Mouse (Mus musculus) midbrain, embryonic 11.5 days (tissue): ENCODE results near the gene Vac14. TPM values are rescaled to one million over a fixed set of nuclear protein-coding genes. Genes with fewer than 3 reads are reported as not detected.

ENCODE experiments used
- ATAC-seq: fragments of 200-750 bp; cut with Nextera tagmentation; 2 replicates; pipeline ENCODE4 v1.8.0; 2017; ENCODE audit warnings: moderate TSS enrichment, moderate library complexity; ENCODE audit not compliant: low FRiP score
- DNase-seq: peaks from one replicate; pipeline ENCODE4 v3.0.0; 2015; ENCODE audit warnings: low spot score; ENCODE audit errors: missing footprints
- H3K27ac ChIP-seq: fragments of 300-500 bp; sonication (generic); 2 replicates; pipeline ENCODE4 v1.5.1; 2014; ENCODE audit warnings: low read depth, low read length
- H3K27me3 ChIP-seq: fragments of 300-500 bp; sonication (generic); 2 replicates; pipeline ENCODE4 v1.6.1; 2014; ENCODE audit warnings: mild to moderate bottlenecking, low read length, moderate library complexity, mixed read lengths; ENCODE audit not compliant: control insufficient read depth, insufficient read depth
- H3K36me3 ChIP-seq: fragments of 300-500 bp; sonication (generic); 2 replicates; pipeline ENCODE4 v1.6.1; 2014; ENCODE audit warnings: mild to moderate bottlenecking, low read length, moderate library complexity, mixed read lengths; ENCODE audit not compliant: control insufficient read depth, insufficient read depth
- H3K4me1 ChIP-seq: fragments of 300-500 bp; sonication (generic); 2 replicates; pipeline ENCODE4 v1.6.1; 2014; ENCODE audit warnings: low read length; ENCODE audit not compliant: control insufficient read depth, insufficient read depth
- H3K4me2 ChIP-seq: fragments of 300-500 bp; sonication (generic); 2 replicates; pipeline ENCODE4 v1.6.1; 2014; ENCODE audit warnings: mild to moderate bottlenecking, moderate library complexity
- H3K4me3 ChIP-seq: fragments of 300-500 bp; sonication (generic); 2 replicates; pipeline ENCODE4 v1.5.1; 2014; ENCODE audit warnings: low read depth, low read length
- H3K9ac ChIP-seq: fragments of 300-500 bp; sonication (generic); 2 replicates; pipeline ENCODE4 v1.6.1; 2014; ENCODE audit warnings: low read length
- H3K9me3 ChIP-seq: fragments of 300-500 bp; sonication (generic); 2 replicates; pipeline ENCODE4 v1.6.1; 2016; ENCODE audit warnings: low read length; ENCODE audit not compliant: control insufficient read depth
- WGBS: fragments of 180-500 bp; shearing (Covaris S2); extraction: QIAGEN DNeasy Blood & Tissue Kit; methylation state at CpG from one replicate; pipeline ENCODE4 v1.1.7; 2014; 5-methylcytosine and 5-hydroxymethylcytosine counted together
- polyA plus RNA-seq: library from polyadenylated mRNA; unstranded; fragments of >200 nt; fragmentation: Nextera tagmentation; extraction: Ambion mirVana; gene quantifications from 2 replicates; pipeline ENCODE4 v1.2.1, GENCODE M21; 2014

Gene Vac14
- polyA plus RNA-seq, 1 experiment from 2014 or later: 33.8 TPM

DNA sequence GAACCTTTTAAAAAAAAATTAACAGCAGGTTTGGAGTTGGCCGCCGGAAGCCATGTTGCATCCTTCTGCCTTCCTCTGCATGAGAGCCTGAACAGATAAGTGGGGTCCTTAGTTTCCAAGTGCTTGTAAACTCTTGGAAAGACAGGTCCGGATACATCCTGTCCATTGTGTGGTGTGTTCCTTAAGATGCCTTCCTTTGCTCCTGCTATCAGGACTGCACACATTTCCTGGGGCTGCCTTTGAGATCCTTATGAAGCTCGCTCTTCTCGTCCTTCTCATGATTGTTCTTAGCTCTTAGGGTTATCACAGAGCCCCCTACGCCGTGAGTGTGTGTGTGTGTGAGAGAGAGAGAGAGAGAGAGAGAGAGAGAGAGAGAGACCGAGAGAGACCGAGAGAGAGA is 71.6 kb downstream of the Vac14 start:
- WGBS: 87% methylated on average over 9 of the region's 9 CpGs
- no peaks in the 10 kb centered on the region for H3K36me3 ChIP-seq

GRCm38 (mm10) chr8:110694226-110694625 is 75.8 kb downstream of the Vac14 start:
- DNase-seq (no peak), ATAC-seq (no peak)
- 70% methylated on average over 5 of the region's 5 CpGs for WGBS
- Histone ChIP-seq H3K9ac (no peak overlapping the region), H3K27ac (no peak overlapping the region), H3K4me1 (no peaks in the 10 kb centered on the region), H3K4me3 (no peak overlapping the region), H3K9me3 (no peaks in the 10 kb centered on the region), H3K27me3 (no peaks in the 10 kb centered on the region), H3K4me2 (no peak overlapping the region), H3K36me3 (no peaks in the 10 kb centered on the region)

More for the DNA sequence above, 71.6 kb downstream of the Vac14 start:
- no peaks in the 10 kb centered on the region for H3K27me3 ChIP-seq
- DNase-seq (no peak), ATAC-seq (no peak)
- H3K4me3 ChIP-seq: no peak overlapping the region
- H3K27ac ChIP-seq: no peak overlapping the region
- H3K4me2 ChIP-seq: no peak overlapping the region
- no peak overlapping the region for H3K9ac ChIP-seq
- H3K4me1 ChIP-seq: no peaks in the 10 kb centered on the region
- no peaks in the 10 kb centered on the region for H3K9me3 ChIP-seq

- no peaks in the 10 kb centered on the region for H3K36me3 ChIP-seq
- no peak overlapping the region for H3K4me2 ChIP-seq
- DNase-seq (no peak), ATAC-seq (no peak)
- H3K27ac ChIP-seq: no peak overlapping the region
- H3K4me3 ChIP-seq: no peak overlapping the region
- no peaks in the 10 kb centered on the region for H3K27me3 ChIP-seq
- WGBS: 96% methylated on average over 4 of the region's 4 CpGs
- H3K9ac ChIP-seq: no peak overlapping the region
- H3K9me3 ChIP-seq: no peaks in the 10 kb centered on the region
- no peaks in the 10 kb centered on the region for H3K4me1 ChIP-seq
Measured at GRCm38 (mm10) chr8:110694826-110695225, 76.4 kb downstream of the Vac14 start.

GRCm38 (mm10) chr8:110695431-110695830 is 77.0 kb downstream of the Vac14 start:
- H3K9me3 ChIP-seq: no peaks in the 10 kb centered on the region
- H3K27me3 ChIP-seq: no peaks in the 10 kb centered on the region
- H3K4me2 ChIP-seq: no peak overlapping the region
- no peak overlapping the region for H3K9ac ChIP-seq
- 91% methylated on average over 5 of the region's 5 CpGs for WGBS
- no peaks in the 10 kb centered on the region for H3K4me1 ChIP-seq
- no peak for ATAC-seq
- H3K27ac ChIP-seq: no peak overlapping the region
- no peak for DNase-seq
- no peaks in the 10 kb centered on the region for H3K36me3 ChIP-seq
- no peak overlapping the region for H3K4me3 ChIP-seq

DNA sequence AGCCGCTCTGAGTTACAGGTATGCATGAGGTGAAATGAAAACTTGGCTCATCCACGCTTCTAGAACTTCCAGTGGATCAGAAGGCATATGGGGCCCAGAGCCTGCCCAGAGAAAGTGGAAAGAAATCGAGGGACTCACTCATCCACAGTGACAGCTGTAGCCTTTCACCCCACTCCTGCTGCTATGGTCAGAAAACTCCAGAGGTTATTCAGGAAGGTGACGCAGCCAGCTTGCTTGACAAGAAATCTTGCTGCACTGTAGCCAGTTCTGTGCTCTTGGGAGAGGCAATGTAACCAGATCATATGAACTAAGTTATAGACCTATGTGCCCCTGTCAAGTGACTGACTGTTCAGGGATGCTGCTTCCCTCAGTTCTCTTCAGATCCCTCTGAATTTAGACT is 77.7 kb downstream of the Vac14 start:
- H3K36me3 ChIP-seq: no peaks in the 10 kb centered on the region
- H3K27me3 ChIP-seq: no peaks in the 10 kb centered on the region
- no peaks in the 10 kb centered on the region for H3K4me1 ChIP-seq
- H3K27ac ChIP-seq: no peak overlapping the region
- H3K9ac ChIP-seq: no peak overlapping the region
- H3K4me2 ChIP-seq: no peak overlapping the region
- DNase-seq (no peak), ATAC-seq (no peak)
- H3K4me3 ChIP-seq: no peak overlapping the region
- WGBS: 91% methylated on average over 4 of the region's 4 CpGs
- no peaks in the 10 kb centered on the region for H3K9me3 ChIP-seq

DNA sequence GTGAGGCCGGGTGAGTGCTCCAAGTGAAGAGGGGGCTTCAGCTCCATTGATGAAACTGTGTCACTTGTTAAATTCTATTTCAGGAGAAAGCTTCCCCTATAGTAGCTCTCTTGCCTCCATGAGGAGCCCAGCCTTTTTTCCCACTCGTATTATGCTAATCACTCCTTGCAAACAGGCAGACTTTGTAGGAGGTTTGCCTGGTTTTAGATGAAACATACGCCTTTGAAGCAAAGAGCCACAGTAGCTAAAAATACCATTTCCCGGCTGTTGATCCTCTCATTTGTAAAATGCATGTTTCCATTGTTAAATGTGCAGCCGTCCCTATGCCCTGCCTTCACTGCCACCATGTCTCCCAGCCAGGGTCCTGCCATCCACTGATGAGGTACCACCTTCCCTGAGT is 79.2 kb downstream of the Vac14 start:
- Histone ChIP-seq H3K27me3 (no peaks in the 10 kb centered on the region), H3K9ac (no peak overlapping the region), H3K9me3 (no peaks in the 10 kb centered on the region), H3K4me3 (no peak overlapping the region), H3K27ac (no peak overlapping the region), H3K36me3 (no peaks in the 10 kb centered on the region), H3K4me2 (no peak overlapping the region), H3K4me1 (no peaks in the 10 kb centered on the region)
- 87% methylated on average over 5 of the region's 5 CpGs for WGBS
- ATAC-seq (no peak), DNase-seq (no peak)

GRCm38 (mm10) chr8:110698098-110698497 is 79.7 kb downstream of the Vac14 start:
- H3K36me3 ChIP-seq: no peaks in the 10 kb centered on the region
- DNase-seq: peak; percentile 26
- H3K4me3 ChIP-seq: no peak overlapping the region
- no peaks in the 10 kb centered on the region for H3K9me3 ChIP-seq
- no peak overlapping the region for H3K27ac ChIP-seq
- H3K27me3 ChIP-seq: no peaks in the 10 kb centered on the region
- no peak for ATAC-seq
- no peak overlapping the region for H3K9ac ChIP-seq
- no peaks in the 10 kb centered on the region for H3K4me1 ChIP-seq
- no peak overlapping the region for H3K4me2 ChIP-seq
- 86% methylated on average over 1 of the region's 1 CpGs for WGBS

DNA sequence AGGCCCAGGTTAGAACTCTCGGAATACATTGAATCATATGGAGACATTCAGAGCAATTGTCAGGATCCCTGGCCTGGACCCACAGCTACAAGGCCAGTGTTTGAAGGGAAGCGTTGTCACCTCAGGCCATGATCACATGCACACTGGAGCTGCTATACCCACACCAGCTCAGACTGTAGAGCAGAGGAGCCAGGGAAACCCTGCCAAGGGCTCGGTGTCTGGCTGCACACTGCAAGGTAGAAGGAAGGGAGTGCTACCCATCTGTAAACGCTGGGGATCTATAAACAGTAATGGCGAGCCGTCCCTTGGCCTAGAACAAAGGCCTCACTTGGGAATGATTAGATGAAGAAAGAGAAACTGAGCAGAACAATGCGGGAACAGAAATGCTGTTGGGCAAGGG is 81.1 kb downstream of the Vac14 start:
- no peaks in the 10 kb centered on the region for H3K9me3 ChIP-seq
- no peaks in the 10 kb centered on the region for H3K4me1 ChIP-seq
- no peak overlapping the region for H3K4me3 ChIP-seq
- no peak overlapping the region for H3K27ac ChIP-seq
- ATAC-seq: no peak
- WGBS: 91% methylated on average over 7 of the region's 7 CpGs
- DNase-seq: no peak
- H3K4me2 ChIP-seq: no peak overlapping the region
- no peaks in the 10 kb centered on the region for H3K36me3 ChIP-seq
- H3K9ac ChIP-seq: no peak overlapping the region
- no peaks in the 10 kb centered on the region for H3K27me3 ChIP-seq

DNA sequence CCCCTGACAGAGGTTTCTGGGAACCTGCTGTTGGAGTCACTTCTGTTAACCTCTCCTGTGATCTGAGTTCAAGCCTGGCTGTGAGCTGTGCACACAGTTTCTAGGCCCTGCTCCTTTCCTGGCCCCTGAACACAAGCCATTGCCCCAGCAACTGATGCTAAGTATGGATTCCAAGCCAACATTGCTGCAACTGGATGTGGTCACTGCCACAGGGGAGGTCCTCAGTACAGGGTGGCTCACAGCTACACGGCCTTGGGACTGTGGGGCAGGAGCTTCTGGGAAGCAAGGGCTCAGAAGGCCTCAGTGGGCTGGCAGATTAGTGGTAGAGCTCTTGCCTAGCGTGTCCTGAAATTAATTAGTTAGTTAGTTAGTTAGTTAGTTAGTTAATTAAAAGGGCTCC is 82.2 kb downstream of the Vac14 start:
- no peak overlapping the region for H3K4me3 ChIP-seq
- no peak overlapping the region for H3K4me2 ChIP-seq
- H3K27me3 ChIP-seq: no peaks in the 10 kb centered on the region
- ATAC-seq (no peak), DNase-seq (peak; percentile 66)
- no peaks in the 10 kb centered on the region for H3K9me3 ChIP-seq
- no peaks in the 10 kb centered on the region for H3K36me3 ChIP-seq
- H3K4me1 ChIP-seq: no peaks in the 10 kb centered on the region
- no peak overlapping the region for H3K9ac ChIP-seq
- H3K27ac ChIP-seq: no peak overlapping the region
- WGBS: 90% methylated on average over 2 of the region's 2 CpGs
